Mouse (Mus musculus): ENCODE measurements around the gene Zdhhc5. TPM values are rescaled to one million over a fixed set of nuclear protein-coding genes. Genes with fewer than 3 reads are reported as not detected.
"Not testable (repeated sequence)": the region's sequence is repeated elsewhere in the genome, so short reads cannot be mapped to it uniquely, and the experiment has no call there.

The Zdhhc5 gene
- polyA plus RNA-seq, 1 experiment from 2014 or later: 30.6 TPM

GRCm38 (mm10) chr2:84677968-84678880 lies 36.8 kb downstream of the Zdhhc5 start, which contains the start of the genes Gm28635 and Med19:
TSS of gene Gm28635 (minus strand) at chr2:84678041.
TSS of gene Med19 (plus strand) at chr2:84678402.
- Histone ChIP-seq H3K9me3 (ENCODE audit: low read length) (no peaks in the 10 kb centered on the region), H3K4me3 (ENCODE audit: low read length) (peak within 1 kb of the TSS; percentile 97), H3K4me2 (replicated peaks; ENCODE audit: low read depth, low read length) (peak within 1 kb of the TSS; percentile 84), H3K36me3 (ENCODE audit: insufficient read depth, low read length) (peaks cover 30% of the 10 kb centered on the region), H3K9ac (replicated peaks; ENCODE audit: low read length) (peak within 1 kb of the TSS; percentile 92), H3K27me3 (ENCODE audit: insufficient read depth, low read length) (no peaks in the 10 kb centered on the region), H3K27ac (ENCODE audit: low read length) (peak within 1 kb of the TSS; percentile 76), H3K4me1 (ENCODE audit: insufficient read depth, low read length) (peaks cover 21% of the 10 kb centered on the region)
- peak; percentile 100 for ATAC-seq (ENCODE audit: low FRiP score, low TSS enrichment)
- WGBS: under 1% methylated on average over 44 of the region's 44 CpGs

GRCm38 (mm10) chr2:84677270-84677967 lies 37.6 kb downstream of the Zdhhc5 start:
- H3K36me3 ChIP-seq (ENCODE audit: insufficient read depth, low read length): peaks cover 36% of the 10 kb centered on the region
- peak overlapping the region; percentile 84 for H3K4me2 ChIP-seq (replicated peaks; ENCODE audit: low read depth, low read length)
- WGBS: 10% methylated on average over 22 of the region's 22 CpGs
- peak overlapping the region; percentile 76 for H3K9ac ChIP-seq (replicated peaks; ENCODE audit: low read length)
- peaks cover 21% of the 10 kb centered on the region for H3K4me1 ChIP-seq (ENCODE audit: insufficient read depth, low read length)
- H3K4me3 ChIP-seq (ENCODE audit: low read length): peak overlapping the region; percentile 97
- peak overlapping the region; percentile 76 for H3K27ac ChIP-seq (ENCODE audit: low read length)
- no peaks in the 10 kb centered on the region for H3K9me3 ChIP-seq (ENCODE audit: low read length)
- ATAC-seq (ENCODE audit: low FRiP score, low TSS enrichment): peak; percentile 58
- H3K27me3 ChIP-seq (ENCODE audit: insufficient read depth, low read length): no peaks in the 10 kb centered on the region

- peaks cover 41% of the 10 kb centered on the region for H3K36me3 ChIP-seq (ENCODE audit: insufficient read depth, low read length)
Measured at GRCm38 (mm10) chr2:84671535-84671934, 43.4 kb downstream of the Zdhhc5 start.

GRCm38 (mm10) chr2:84670569-84670933 lies 44.4 kb downstream of the Zdhhc5 start, which contains the start of gene Selenoh:
TSS of gene Selenoh (minus strand) at chr2:84670770.
- H3K4me2 ChIP-seq (replicated peaks; ENCODE audit: low read depth, low read length): peak within 1 kb of the TSS; percentile 84
- H3K36me3 ChIP-seq (ENCODE audit: insufficient read depth, low read length): peaks cover 34% of the 10 kb centered on the region
- peak within 1 kb of the TSS; percentile 94 for H3K9ac ChIP-seq (replicated peaks; ENCODE audit: low read length)
- no peaks in the 10 kb centered on the region for H3K27me3 ChIP-seq (ENCODE audit: insufficient read depth, low read length)
- H3K27ac ChIP-seq (ENCODE audit: low read length): peak within 1 kb of the TSS; percentile 98
- peak within 1 kb of the TSS; percentile 92 for H3K4me3 ChIP-seq (ENCODE audit: low read length)
- peak; percentile 97 for ATAC-seq (ENCODE audit: low FRiP score, low TSS enrichment)
- under 1% methylated on average over 20 of the region's 20 CpGs for WGBS
- H3K4me1 ChIP-seq (ENCODE audit: insufficient read depth, low read length): peaks cover 15% of the 10 kb centered on the region
- H3K9me3 ChIP-seq (ENCODE audit: low read length): no peaks in the 10 kb centered on the region

More at GRCm38 (mm10) chr2:84671535-84671934, 43.4 kb downstream of the Zdhhc5 start:
- ATAC-seq (ENCODE audit: low FRiP score, low TSS enrichment); H3K9me3 ChIP-seq (ENCODE audit: low read length); H3K9ac ChIP-seq (replicated peaks; ENCODE audit: low read length); H3K27me3 ChIP-seq (ENCODE audit: insufficient read depth, low read length); H3K27ac ChIP-seq (ENCODE audit: low read length); H3K4me3 ChIP-seq (ENCODE audit: low read length): not testable (repeated sequence)
- peak overlapping the region; percentile 84; the same call in 1 of the 2 replicates for H3K4me2 ChIP-seq (replicated peaks; ENCODE audit: low read depth, low read length)
- peaks cover 19% of the 10 kb centered on the region for H3K4me1 ChIP-seq (ENCODE audit: insufficient read depth, low read length)
- WGBS: 62% methylated on average over 4 of the region's 5 CpGs

- H3K27ac ChIP-seq (ENCODE audit: low read length): peak overlapping the region; percentile 98
- no peaks in the 10 kb centered on the region for H3K9me3 ChIP-seq (ENCODE audit: low read length)
- 2% methylated on average over 39 of the region's 39 CpGs for WGBS
- H3K4me1 ChIP-seq (ENCODE audit: insufficient read depth, low read length): peaks cover 15% of the 10 kb centered on the region
- H3K9ac ChIP-seq (replicated peaks; ENCODE audit: low read length): peak overlapping the region; percentile 94
- peaks cover 31% of the 10 kb centered on the region for H3K36me3 ChIP-seq (ENCODE audit: insufficient read depth, low read length)
- peak; percentile 81 for ATAC-seq (ENCODE audit: low FRiP score, low TSS enrichment)
- peak overlapping the region; percentile 92 for H3K4me3 ChIP-seq (ENCODE audit: low read length)
- H3K4me2 ChIP-seq (replicated peaks; ENCODE audit: low read depth, low read length): peak overlapping the region; percentile 84
- no peaks in the 10 kb centered on the region for H3K27me3 ChIP-seq (ENCODE audit: insufficient read depth, low read length)
Measured at GRCm38 (mm10) chr2:84669828-84670568, 45.0 kb downstream of the Zdhhc5 start.

- Histone ChIP-seq H3K9ac (replicated peaks; ENCODE audit: low read length) (no peak overlapping the region; the same call in 1 of the 2 replicates), H3K36me3 (ENCODE audit: insufficient read depth, low read length) (peaks cover 7% of the 10 kb centered on the region; the same call in 1 of the 2 replicates), H3K4me1 (ENCODE audit: insufficient read depth, low read length) (peaks cover 13% of the 10 kb centered on the region), H3K9me3 (ENCODE audit: low read length) (no peaks in the 10 kb centered on the region), H3K27ac (ENCODE audit: low read length) (peak overlapping the region; percentile 63), H3K4me3 (ENCODE audit: low read length) (no peak overlapping the region), H3K27me3 (ENCODE audit: insufficient read depth, low read length) (no peaks in the 10 kb centered on the region), H3K4me2 (replicated peaks; ENCODE audit: low read depth, low read length) (no peak overlapping the region)
- WGBS: 63% methylated on average over 12 of the region's 12 CpGs
- no peak for ATAC-seq (ENCODE audit: low FRiP score, low TSS enrichment)
Measured at GRCm38 (mm10) chr2:84666081-84666480, 48.9 kb downstream of the Zdhhc5 start.

GRCm38 (mm10) chr2:84662866-84663265 lies 52.1 kb downstream of the Zdhhc5 start:
- no peak overlapping the region for H3K27ac ChIP-seq (ENCODE audit: low read length)
- ATAC-seq (ENCODE audit: low FRiP score, low TSS enrichment): no peak
- no peaks in the 10 kb centered on the region for H3K36me3 ChIP-seq (ENCODE audit: insufficient read depth, low read length)
- no peak overlapping the region for H3K4me2 ChIP-seq (replicated peaks; ENCODE audit: low read depth, low read length)
- 40% methylated on average over 2 of the region's 2 CpGs for WGBS
- H3K4me1 ChIP-seq (ENCODE audit: insufficient read depth, low read length): no peaks in the 10 kb centered on the region
- no peaks in the 10 kb centered on the region for H3K9me3 ChIP-seq (ENCODE audit: low read length)
- no peak overlapping the region for H3K4me3 ChIP-seq (ENCODE audit: low read length)
- no peaks in the 10 kb centered on the region for H3K27me3 ChIP-seq (ENCODE audit: insufficient read depth, low read length)
- H3K9ac ChIP-seq (replicated peaks; ENCODE audit: low read length): no peak overlapping the region

GRCm38 (mm10) chr2:84660253-84660652 lies 54.7 kb downstream of the Zdhhc5 start:
- no peak overlapping the region for H3K27ac ChIP-seq (ENCODE audit: low read length)
- WGBS: 64% methylated on average over 3 of the region's 3 CpGs
- no peaks in the 10 kb centered on the region for H3K4me1 ChIP-seq (ENCODE audit: insufficient read depth, low read length)
- no peak overlapping the region for H3K4me2 ChIP-seq (replicated peaks; ENCODE audit: low read depth, low read length)
- no peak for ATAC-seq (ENCODE audit: low FRiP score, low TSS enrichment)
- H3K4me3 ChIP-seq (ENCODE audit: low read length): no peak overlapping the region
- no peaks in the 10 kb centered on the region for H3K9me3 ChIP-seq (ENCODE audit: low read length)
- no peak overlapping the region for H3K9ac ChIP-seq (replicated peaks; ENCODE audit: low read length)
- H3K36me3 ChIP-seq (ENCODE audit: insufficient read depth, low read length): no peaks in the 10 kb centered on the region
- H3K27me3 ChIP-seq (ENCODE audit: insufficient read depth, low read length): no peaks in the 10 kb centered on the region

- no peak for ATAC-seq (ENCODE audit: low FRiP score, low TSS enrichment)
- 95% methylated on average over 32 of the region's 32 CpGs for WGBS
Measured at GRCm38 (mm10) chr2:84658806-84659205, 56.2 kb downstream of the Zdhhc5 start, which contains the start of gene Btbd18. TSS of gene Btbd18 (plus strand) at chr2:84659079.

More at GRCm38 (mm10) chr2:84658806-84659205, 56.2 kb downstream of the Zdhhc5 start, which contains the start of gene Btbd18:
- Histone ChIP-seq H3K27me3 (ENCODE audit: insufficient read depth, low read length) (no peaks in the 10 kb centered on the region), H3K36me3 (ENCODE audit: insufficient read depth, low read length) (no peaks in the 10 kb centered on the region), H3K4me1 (ENCODE audit: insufficient read depth, low read length) (no peaks in the 10 kb centered on the region), H3K4me2 (replicated peaks; ENCODE audit: low read depth, low read length) (no peak within 1 kb of the TSS), H3K9me3 (ENCODE audit: low read length) (no peaks in the 10 kb centered on the region), H3K9ac (replicated peaks; ENCODE audit: low read length) (no peak within 1 kb of the TSS), H3K4me3 (ENCODE audit: low read length) (no peak within 1 kb of the TSS), H3K27ac (ENCODE audit: low read length) (no peak within 1 kb of the TSS)
